Mouse (Mus musculus): ENCODE measurements around the gene Met. TPM values are rescaled to one million over a fixed set of nuclear protein-coding genes. Genes with fewer than 3 reads are reported as not detected.

The Met gene
- polyA plus RNA-seq, 1 experiment from 2014 or later, result 7.8 TPM

DNA sequence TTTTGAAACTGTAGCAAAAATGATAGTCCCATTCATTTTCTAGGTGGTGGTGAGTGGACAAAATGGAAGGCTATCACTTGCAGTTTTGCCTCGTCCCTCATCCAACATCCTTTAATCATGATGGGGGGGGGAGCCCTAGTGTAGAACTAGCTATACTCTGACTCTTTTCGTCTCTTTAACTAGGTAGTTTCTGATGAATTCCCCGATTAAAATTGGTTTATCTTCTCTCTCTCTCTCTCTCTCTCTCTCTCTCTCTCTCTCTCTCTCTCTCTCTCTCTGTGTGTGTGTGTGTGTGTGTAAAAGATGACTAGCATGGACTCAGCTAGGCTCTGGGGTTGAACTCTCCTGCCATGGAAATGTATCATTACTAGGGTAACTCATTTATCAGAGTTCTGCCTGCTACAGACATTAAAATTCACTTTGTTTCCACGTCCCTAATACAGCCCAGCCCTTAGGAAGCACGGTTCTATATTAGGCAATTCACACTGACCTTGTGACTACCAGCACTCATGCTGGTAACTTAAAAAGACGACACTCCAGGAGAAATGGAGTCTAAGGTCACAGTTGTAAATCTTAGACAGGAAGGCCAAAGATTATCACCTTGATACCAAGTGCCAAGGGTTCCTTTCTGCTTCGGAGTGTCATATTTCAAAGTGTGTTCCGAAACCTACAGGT lies 126.5 kb downstream of the Met start:
- no peak overlapping the region for H3K4me3 ChIP-seq (ENCODE audit: low read depth, low read length)
- 0 out of 2 replicates have a peak, but pooled peaks have one; percentile 26 for ATAC-seq (replicated peaks; ENCODE audit: low FRiP score)
- no peak overlapping the region for H3K9ac ChIP-seq (ENCODE audit: low read depth, low read length)
- H3K9me3 ChIP-seq (ENCODE audit: control insufficient read depth, low read length), result 0 out of 2 replicates have a peak, but pooled peaks cover 2% of the 10 kb centered on the region
- no peaks in the 10 kb centered on the region for H3K27me3 ChIP-seq (replicated peaks; ENCODE audit: control insufficient read depth, insufficient read depth, low read length)
- 42% methylated on average over 8 of the region's 8 CpGs for WGBS
- DNase-seq (ENCODE audit: low spot score), result no peak
- no peak overlapping the region for H3K27ac ChIP-seq (ENCODE audit: low read depth, low read length)
- H3K4me2 ChIP-seq, result no peak overlapping the region
- H3K36me3 ChIP-seq (ENCODE audit: control insufficient read depth, insufficient read depth, low read length), result no peaks in the 10 kb centered on the region
- H3K4me1 ChIP-seq (replicated peaks; ENCODE audit: control insufficient read depth, insufficient read depth, low read length), result no peaks in the 10 kb centered on the region

DNA sequence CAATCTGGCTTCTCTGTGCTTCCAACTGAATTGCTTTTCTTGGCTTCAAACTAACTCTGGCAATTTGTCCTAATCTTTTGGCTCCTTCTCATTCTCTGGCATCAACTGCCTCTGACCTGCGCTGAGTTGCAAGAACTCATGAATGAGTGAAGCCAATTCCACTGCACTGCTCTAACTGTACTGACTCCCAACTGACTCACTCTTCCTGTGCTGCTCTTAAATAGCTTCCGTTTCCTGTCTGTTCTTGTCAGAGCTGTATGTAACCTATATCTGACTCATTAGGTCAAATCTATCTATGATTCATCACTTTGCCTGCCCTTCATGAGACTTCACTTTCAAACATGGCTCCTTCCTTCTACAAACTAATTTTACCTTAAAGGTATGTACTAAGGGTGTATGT lies 130.4 kb downstream of the Met start:
- Histone ChIP-seq H3K4me3 (ENCODE audit: low read depth, low read length) (no peak overlapping the region), H3K9me3 (ENCODE audit: control insufficient read depth, low read length) (peaks cover 2% of the 10 kb centered on the region; the same call in 1 of the 2 replicates), H3K4me1 (replicated peaks; ENCODE audit: control insufficient read depth, insufficient read depth, low read length) (no peaks in the 10 kb centered on the region), H3K4me2 (no peak overlapping the region), H3K36me3 (ENCODE audit: control insufficient read depth, insufficient read depth, low read length) (no peaks in the 10 kb centered on the region), H3K9ac (ENCODE audit: low read depth, low read length) (no peak overlapping the region), H3K27me3 (replicated peaks; ENCODE audit: control insufficient read depth, insufficient read depth, low read length) (no peaks in the 10 kb centered on the region), H3K27ac (ENCODE audit: low read depth, low read length) (no peak overlapping the region)
- DNase-seq (ENCODE audit: low spot score), result no peak
- no peak for ATAC-seq (replicated peaks; ENCODE audit: low FRiP score)
- whole genome bisulfite sequencing, result 84% methylated on average over 2 of the region's 2 CpGs

DNA sequence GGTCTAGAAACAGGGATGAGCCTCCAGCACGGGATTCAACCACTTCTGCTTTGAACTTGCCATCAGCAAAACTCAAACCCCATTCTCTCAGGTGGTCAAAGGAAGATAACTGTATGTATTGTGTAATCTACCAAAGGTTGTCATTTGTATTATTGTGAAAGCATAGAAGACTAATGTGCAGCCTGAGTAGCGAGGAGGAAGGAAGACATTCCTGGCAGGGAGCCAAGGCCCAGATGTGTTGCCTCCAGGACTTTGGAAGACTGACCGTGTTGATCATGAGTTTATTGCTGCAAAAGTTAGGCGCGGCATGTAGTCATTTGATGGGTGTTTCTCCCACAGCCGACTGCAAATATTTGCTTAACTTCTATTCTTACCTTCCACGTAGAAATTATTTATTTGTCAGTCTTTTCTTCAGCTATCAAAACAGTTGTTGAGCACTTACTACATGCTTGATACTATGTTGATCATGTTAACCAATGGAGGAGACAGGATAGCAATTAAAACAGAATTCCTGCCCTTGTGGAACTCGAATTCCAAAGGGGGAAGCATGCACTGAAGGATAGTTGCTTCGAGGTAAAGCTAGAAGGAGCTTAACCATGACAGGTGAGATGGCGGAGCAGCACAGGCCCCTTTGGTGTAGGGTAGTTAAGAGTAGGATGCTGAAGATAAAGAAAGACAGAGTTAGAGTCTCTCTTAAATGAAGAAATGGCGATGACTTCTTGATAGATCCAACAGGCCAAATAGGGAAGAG lies 132.3 kb downstream of the Met start:
- Histone ChIP-seq H3K4me2 (no peak overlapping the region), H3K4me3 (ENCODE audit: low read depth, low read length) (no peak overlapping the region), H3K4me1 (replicated peaks; ENCODE audit: control insufficient read depth, insufficient read depth, low read length) (no peaks in the 10 kb centered on the region), H3K27ac (ENCODE audit: low read depth, low read length) (no peak overlapping the region), H3K27me3 (replicated peaks; ENCODE audit: control insufficient read depth, insufficient read depth, low read length) (no peaks in the 10 kb centered on the region), H3K9ac (ENCODE audit: low read depth, low read length) (no peak overlapping the region), H3K9me3 (ENCODE audit: control insufficient read depth, low read length) (peaks cover 2% of the 10 kb centered on the region; the same call in 1 of the 2 replicates), H3K36me3 (ENCODE audit: control insufficient read depth, insufficient read depth, low read length) (no peaks in the 10 kb centered on the region)
- DNase-seq (ENCODE audit: low spot score) (no peak), ATAC-seq (replicated peaks; ENCODE audit: low FRiP score) (no peak)
- 74% methylated on average over 11 of the region's 11 CpGs for WGBS

DNA sequence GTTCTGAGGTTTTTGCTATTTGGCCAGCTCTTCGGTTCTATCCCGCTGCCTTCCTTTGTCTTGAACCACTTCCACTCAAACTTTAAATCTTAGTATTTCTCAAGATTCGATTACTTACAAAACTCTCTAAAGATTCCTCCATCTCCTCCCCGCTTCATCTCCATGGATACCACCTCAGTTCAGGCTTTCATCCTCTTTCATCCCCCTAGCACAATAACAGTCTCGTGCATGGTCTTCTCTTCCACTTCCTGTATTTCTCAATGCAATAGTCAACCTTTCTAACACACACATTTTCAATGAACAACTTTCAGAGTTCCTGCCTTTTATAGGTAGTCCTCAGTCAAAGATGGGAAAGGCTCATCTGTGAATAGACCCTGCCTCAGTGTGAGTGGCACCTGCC lies 135.8 kb downstream of the Met start:
- H3K27ac ChIP-seq (ENCODE audit: low read depth, low read length), result no peak overlapping the region
- 83% methylated on average over 5 of the region's 5 CpGs for WGBS
- H3K36me3 ChIP-seq (ENCODE audit: control insufficient read depth, insufficient read depth, low read length), result no peaks in the 10 kb centered on the region
- no peak for DNase-seq (ENCODE audit: low spot score)
- no peak overlapping the region for H3K4me2 ChIP-seq
- H3K4me1 ChIP-seq (replicated peaks; ENCODE audit: control insufficient read depth, insufficient read depth, low read length), result no peaks in the 10 kb centered on the region
- no peaks in the 10 kb centered on the region for H3K27me3 ChIP-seq (replicated peaks; ENCODE audit: control insufficient read depth, insufficient read depth, low read length)
- H3K9me3 ChIP-seq (ENCODE audit: control insufficient read depth, low read length), result no peaks in the 10 kb centered on the region; the same call in 1 of the 2 replicates
- no peak overlapping the region for H3K4me3 ChIP-seq (ENCODE audit: low read depth, low read length)
- ATAC-seq (replicated peaks; ENCODE audit: low FRiP score), result no peak
- no peak overlapping the region for H3K9ac ChIP-seq (ENCODE audit: low read depth, low read length)

DNA sequence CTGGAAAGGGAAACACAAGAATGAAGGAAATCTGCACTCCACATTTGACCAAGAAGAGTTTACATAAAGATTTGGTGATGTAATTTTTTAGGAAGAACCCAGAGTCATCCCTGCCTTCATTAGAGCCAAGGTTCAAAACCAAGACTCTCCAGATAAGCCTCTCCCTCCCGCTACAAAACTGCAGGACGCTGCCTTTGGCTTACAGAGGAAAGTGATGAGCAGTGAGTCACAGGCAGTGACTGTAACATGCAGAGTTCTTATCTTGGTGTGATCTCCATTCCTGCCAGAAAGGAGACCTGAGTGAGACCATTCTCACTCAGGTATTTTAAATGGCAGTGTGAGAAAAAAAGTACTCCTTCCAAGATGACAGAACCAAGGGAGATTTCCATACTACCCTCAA lies 137.9 kb downstream of the Met start:
- Histone ChIP-seq H3K9me3 (ENCODE audit: control insufficient read depth, low read length) (no peaks in the 10 kb centered on the region; the same call in 1 of the 2 replicates), H3K9ac (ENCODE audit: low read depth, low read length) (no peak overlapping the region), H3K4me1 (replicated peaks; ENCODE audit: control insufficient read depth, insufficient read depth, low read length) (no peaks in the 10 kb centered on the region), H3K36me3 (ENCODE audit: control insufficient read depth, insufficient read depth, low read length) (no peaks in the 10 kb centered on the region), H3K4me3 (ENCODE audit: low read depth, low read length) (no peak overlapping the region), H3K27ac (ENCODE audit: low read depth, low read length) (no peak overlapping the region), H3K4me2 (no peak overlapping the region), H3K27me3 (replicated peaks; ENCODE audit: control insufficient read depth, insufficient read depth, low read length) (no peaks in the 10 kb centered on the region)
- no peak for DNase-seq (ENCODE audit: low spot score)
- WGBS, result 37% methylated on average over 2 of the region's 2 CpGs
- no peak for ATAC-seq (replicated peaks; ENCODE audit: low FRiP score)

DNA sequence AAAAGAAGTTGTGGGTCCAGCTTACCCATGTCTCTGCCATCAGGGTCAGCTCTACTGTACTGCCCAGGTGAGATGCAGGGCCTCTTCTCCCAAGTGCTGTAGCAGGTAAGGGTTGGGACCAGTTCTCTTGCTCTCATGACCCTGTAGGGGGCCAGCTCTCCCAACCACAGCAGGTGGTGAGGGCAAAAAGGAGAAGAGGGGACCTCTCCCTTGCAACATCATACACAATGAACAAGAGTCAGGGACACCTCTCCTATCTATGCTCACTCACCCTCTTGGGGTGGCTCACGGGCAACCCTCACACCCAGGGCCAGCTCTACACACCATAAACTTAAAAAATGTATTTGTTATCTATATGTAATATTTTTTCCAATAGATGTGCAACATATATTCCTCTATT lies 143.3 kb downstream of the Met start:
- WGBS, result 79% methylated on average over 1 of the region's 1 CpGs
- H3K27ac ChIP-seq (ENCODE audit: low read depth, low read length), result no peak overlapping the region
- H3K9me3 ChIP-seq (ENCODE audit: control insufficient read depth, low read length), result no peaks in the 10 kb centered on the region
- H3K27me3 ChIP-seq (replicated peaks; ENCODE audit: control insufficient read depth, insufficient read depth, low read length), result no peaks in the 10 kb centered on the region
- H3K4me3 ChIP-seq (ENCODE audit: low read depth, low read length), result no peak overlapping the region
- no peaks in the 10 kb centered on the region for H3K36me3 ChIP-seq (ENCODE audit: control insufficient read depth, insufficient read depth, low read length)
- no peak overlapping the region for H3K4me2 ChIP-seq
- H3K9ac ChIP-seq (ENCODE audit: low read depth, low read length), result no peak overlapping the region
- H3K4me1 ChIP-seq (replicated peaks; ENCODE audit: control insufficient read depth, insufficient read depth, low read length), result no peaks in the 10 kb centered on the region
- ATAC-seq (replicated peaks; ENCODE audit: low FRiP score), result no peak
- DNase-seq (ENCODE audit: low spot score), result no peak

DNA sequence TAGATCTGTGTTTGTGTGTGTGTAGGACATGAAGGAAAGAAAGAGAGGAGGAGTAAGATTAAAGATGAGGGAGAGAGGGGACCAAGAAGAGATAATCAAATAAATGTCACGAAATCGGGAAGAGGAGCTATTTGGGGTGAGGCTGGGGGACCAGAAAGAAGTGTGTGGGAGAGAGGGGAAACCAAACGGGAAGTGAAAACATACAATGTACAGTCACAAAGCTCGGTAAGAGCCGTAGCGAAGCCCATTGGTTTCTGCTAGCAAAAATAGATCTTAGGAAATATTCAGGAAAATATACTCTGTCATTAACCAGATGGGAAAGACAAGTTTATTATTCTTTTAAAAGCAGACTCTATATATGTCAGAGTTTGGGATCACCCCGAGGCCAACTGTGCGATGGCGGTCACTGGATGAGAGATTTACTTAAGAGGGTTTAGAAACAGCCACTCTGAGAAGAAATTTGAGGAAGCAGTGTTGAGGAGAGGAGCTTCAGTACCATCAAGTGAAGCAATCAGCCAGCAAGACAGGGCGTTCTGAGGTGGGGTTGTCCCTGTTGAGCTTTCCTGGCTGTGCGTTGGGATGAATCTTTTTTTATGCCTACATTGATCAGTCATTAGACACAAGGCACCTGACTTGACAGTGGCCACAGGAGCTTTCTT lies 147.9 kb downstream of the Met start:
- Histone ChIP-seq H3K4me3 (ENCODE audit: low read depth, low read length) (no peak overlapping the region), H3K9me3 (ENCODE audit: control insufficient read depth, low read length) (no peaks in the 10 kb centered on the region), H3K36me3 (ENCODE audit: control insufficient read depth, insufficient read depth, low read length) (no peaks in the 10 kb centered on the region), H3K27me3 (replicated peaks; ENCODE audit: control insufficient read depth, insufficient read depth, low read length) (no peaks in the 10 kb centered on the region), H3K4me2 (no peak overlapping the region), H3K9ac (ENCODE audit: low read depth, low read length) (no peak overlapping the region), H3K27ac (ENCODE audit: low read depth, low read length) (no peak overlapping the region), H3K4me1 (replicated peaks; ENCODE audit: control insufficient read depth, insufficient read depth, low read length) (no peaks in the 10 kb centered on the region)
- DNase-seq (ENCODE audit: low spot score), result no peak
- no peak for ATAC-seq (replicated peaks; ENCODE audit: low FRiP score)
- 63% methylated on average over 11 of the region's 11 CpGs for WGBS

DNA sequence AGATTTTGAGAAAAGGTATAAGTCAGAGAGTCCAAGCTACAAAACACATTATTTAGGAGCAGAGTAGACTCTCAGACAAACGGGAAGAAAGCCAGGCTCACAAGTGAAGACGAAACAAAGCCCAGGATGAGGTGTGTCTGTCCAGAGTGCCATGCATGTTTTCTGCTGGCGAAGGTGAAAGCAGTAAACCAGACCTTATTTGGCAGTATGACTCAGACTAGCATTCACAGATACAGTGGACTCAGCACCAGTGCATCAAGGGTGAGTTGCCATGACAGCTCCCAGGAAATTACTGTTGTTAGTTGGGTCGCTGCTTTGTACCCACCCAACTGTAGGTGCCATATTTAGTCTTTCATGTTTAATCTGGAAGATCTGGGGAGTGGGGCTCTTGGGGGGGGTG lies 149.1 kb downstream of the Met start:
- no peak for ATAC-seq (replicated peaks; ENCODE audit: low FRiP score)

More for the DNA sequence above, 149.1 kb downstream of the Met start:
- H3K27ac ChIP-seq (ENCODE audit: low read depth, low read length), result no peak overlapping the region
- H3K4me3 ChIP-seq (ENCODE audit: low read depth, low read length), result no peak overlapping the region
- H3K9me3 ChIP-seq (ENCODE audit: control insufficient read depth, low read length), result no peaks in the 10 kb centered on the region
- H3K4me2 ChIP-seq, result no peak overlapping the region
- DNase-seq (ENCODE audit: low spot score), result no peak
- no peaks in the 10 kb centered on the region for H3K27me3 ChIP-seq (replicated peaks; ENCODE audit: control insufficient read depth, insufficient read depth, low read length)
- H3K36me3 ChIP-seq (ENCODE audit: control insufficient read depth, insufficient read depth, low read length), result no peaks in the 10 kb centered on the region
- WGBS, result 77% methylated on average over 4 of the region's 4 CpGs
- no peak overlapping the region for H3K9ac ChIP-seq (ENCODE audit: low read depth, low read length)
- no peaks in the 10 kb centered on the region for H3K4me1 ChIP-seq (replicated peaks; ENCODE audit: control insufficient read depth, insufficient read depth, low read length)

Data from liver, embryonic 11.5 days (tissue).